Mouse (Mus musculus) G1E (cell line): Measurements from ENCODE around the gene Plch2. TPM values are rescaled to one million over a fixed set of nuclear protein-coding genes. Genes with fewer than 3 reads are reported as not detected.
A peak's percentile ranks its signal among the peaks of the same experiment; 100 is the strongest.

Experiments used
- ATAC-seq: 2 replicates; pipeline ENCODE4 v1.8.0; 2016; ENCODE audit warnings: mild to moderate bottlenecking; ENCODE audit not compliant: insufficient number of reproducible peaks, poor library complexity, low FRiP score, severe bottlenecking; ENCODE audit errors: extremely low read depth
- DNase-seq: peaks from one replicate; pipeline ENCODE4 v3.0.0; 2012; ENCODE audit warnings: low spot score
- H3K27me3 ChIP-seq: 2 replicates; pipeline ENCODE4 v1.6.1; 2012; ENCODE audit warnings: mild to moderate bottlenecking, low read length, inconsistent platforms; ENCODE audit not compliant: insufficient read depth
- H3K36me3 ChIP-seq: replicated peaks from 2 replicates; pipeline ENCODE3; 2012; ENCODE audit warnings: mild to moderate bottlenecking, inconsistent platforms
- H3K4me1 ChIP-seq: 2 replicates; pipeline ENCODE4 v1.6.1; 2012; ENCODE audit warnings: low read depth, low read length, inconsistent platforms, mixed read lengths; ENCODE audit not compliant: insufficient read depth
- H3K4me3 ChIP-seq: 2 replicates; pipeline ENCODE4 v1.5.1; 2012; ENCODE audit warnings: low read depth, mild to moderate bottlenecking, inconsistent platforms, low read length, moderate library complexity, mixed read lengths
- H3K9me3 ChIP-seq: replicated peaks from 2 replicates; pipeline ENCODE4 v1.6.1; 2012; ENCODE audit warnings: inconsistent platforms
- CTCF ChIP-seq: IDR thresholded peaks from 2 replicates; pipeline ENCODE4 v1.5.1; 2012; ENCODE audit warnings: low read depth, low read length, inconsistent platforms, mixed read lengths
- GATA1 ChIP-seq: IDR thresholded peaks from 2 replicates; pipeline ENCODE4 v1.6.1; 2012; ENCODE audit warnings: borderline replicate concordance, low read length, inconsistent platforms, mixed read lengths
- GATA2 ChIP-seq: IDR thresholded peaks from 2 replicates; pipeline ENCODE4 v1.6.1; 2012; ENCODE audit warnings: low read depth, low read length, inconsistent platforms, borderline replicate concordance
- POLR2AphosphoS5 ChIP-seq: IDR thresholded peaks from 2 replicates; pipeline ENCODE4 v1.6.1; 2012; ENCODE audit warnings: low read depth, low read length, inconsistent platforms; ENCODE audit not compliant: insufficient replicate concordance
- TAL1 ChIP-seq: conservative IDR thresholded peaks from 2 replicates; pipeline ENCODE4 v1.6.1; 2012; ENCODE audit warnings: low read depth, low read length, inconsistent platforms, mixed read lengths
- polyA plus RNA-seq: library from polyadenylated mRNA; stranded (reverse); fragments of >175 nt; gene quantifications from 2 replicates; pipeline ENCODE4 v1.2.3, GENCODE M21; 2012
- total RNA-seq, 2 experiments: library from RNA; stranded (forward) in 1 of 2; stranded (reverse) in 1 of 2; fragments of 200-1000 nt in 1 of 2; fragments of >200 nt in 1 of 2; fragmentation: Nextera tagmentation in 1 of 2; gene quantifications; 2 replicates each; pipeline ENCODE4 v1.2.3; 2014 to 2017

The Plch2 gene
- total and polyA plus RNA-seq, 3 experiments, result 0.22 to 1.5 (median 0.61) TPM

- DNase-seq (no peak), ATAC-seq (no peak)
- Histone ChIP-seq H3K4me1 (peaks cover 55% of the 10 kb centered on the region), H3K9me3 (no peaks in the 10 kb centered on the region), H3K4me3 (no peak overlapping the region), H3K36me3 (peaks cover 100% of the 10 kb centered on the region), H3K27me3 (no peaks in the 10 kb centered on the region; the same call in 1 of the 2 replicates)
- no peak for TF ChIP-seq TAL1
- no peak for TF ChIP-seq CTCF
- no peak for TF ChIP-seq GATA1
- TF ChIP-seq POLR2AphosphoS5, result no peak
- no peak for TF ChIP-seq GATA2
Measured at GRCm38 (mm10) chr4:154974163-154974611, 82.4 kb downstream of the Plch2 start.

GRCm38 (mm10) chr4:154972546-154972945 lies 84.0 kb downstream of the Plch2 start:
- no peaks in the 10 kb centered on the region for H3K9me3 ChIP-seq
- H3K36me3 ChIP-seq, result peaks cover 99% of the 10 kb centered on the region
- no peak overlapping the region for H3K4me3 ChIP-seq
- TF ChIP-seq CTCF (no peak), GATA1 (no peak), POLR2AphosphoS5 (no peak), TAL1 (no peak), GATA2 (no peak)
- ATAC-seq, result no peak
- peaks cover 52% of the 10 kb centered on the region for H3K4me1 ChIP-seq
- no peaks in the 10 kb centered on the region; the same call in 1 of the 2 replicates for H3K27me3 ChIP-seq
- DNase-seq, result no peak

- DNase-seq (no peak), ATAC-seq (no peak)
- Histone ChIP-seq H3K36me3 (peaks cover 69% of the 10 kb centered on the region), H3K27me3 (no peaks in the 10 kb centered on the region), H3K4me3 (peak overlapping the region; percentile 46; the same call in 1 of the 2 replicates), H3K9me3 (no peaks in the 10 kb centered on the region), H3K4me1 (peaks cover 62% of the 10 kb centered on the region)
- TF ChIP-seq CTCF (0 out of 2 replicates have a peak, but pooled peaks have one; percentile 5), GATA1 (no peak), TAL1 (no peak)
Measured at GRCm38 (mm10) chr4:154967173-154967572, 89.4 kb downstream of the Plch2 start.

- Histone ChIP-seq H3K4me1 (peaks cover 60% of the 10 kb centered on the region), H3K4me3 (peak overlapping the region; percentile 94; the same call in 1 of the 2 replicates), H3K27me3 (peaks cover 9% of the 10 kb centered on the region; the same call in 1 of the 2 replicates), H3K36me3 (peaks cover 56% of the 10 kb centered on the region), H3K9me3 (peaks cover 12% of the 10 kb centered on the region)
- no peak for TF ChIP-seq GATA2
- TF ChIP-seq TAL1, result no peak
- no peak for TF ChIP-seq GATA1
- no peak for TF ChIP-seq CTCF
- TF ChIP-seq POLR2AphosphoS5, result no peak
- DNase-seq (no peak), ATAC-seq (no peak)
Measured at GRCm38 (mm10) chr4:154965856-154966255, 90.7 kb downstream of the Plch2 start.

GRCm38 (mm10) chr4:154964581-154965235 lies 91.9 kb downstream of the Plch2 start:
- DNase-seq, result peak; percentile 82
- TF ChIP-seq CTCF, result no peak
- TF ChIP-seq GATA2, result no peak
- no peak for TF ChIP-seq POLR2AphosphoS5
- TF ChIP-seq GATA1, result no peak
- TF ChIP-seq TAL1, result 0 out of 2 replicates have a peak, but pooled peaks have one; percentile 28

GRCm38 (mm10) chr4:154963901-154964580 lies 92.5 kb downstream of the Plch2 start, which contains the start of gene Pank4:
TSS of gene Pank4 (plus strand) at chr4:154964123.
- Histone ChIP-seq H3K27me3 (peaks cover 24% of the 10 kb centered on the region), H3K36me3 (peaks cover 37% of the 10 kb centered on the region), H3K9me3 (peaks cover 23% of the 10 kb centered on the region), H3K4me1 (peaks cover 56% of the 10 kb centered on the region), H3K4me3 (peak within 1 kb of the TSS; percentile 94)
- ATAC-seq, result peak; percentile 74
- peak; percentile 93 for DNase-seq
- TF ChIP-seq POLR2AphosphoS5 (no peak), GATA1 (no peak), GATA2 (no peak), CTCF (no peak), TAL1 (no peak)

More at GRCm38 (mm10) chr4:154964581-154965235, 91.9 kb downstream of the Plch2 start:
- peaks cover 18% of the 10 kb centered on the region; the same call in 1 of the 2 replicates for H3K27me3 ChIP-seq
- H3K36me3 ChIP-seq, result peaks cover 44% of the 10 kb centered on the region
- peak overlapping the region; percentile 94 for H3K4me3 ChIP-seq
- peak; percentile 71 for ATAC-seq
- H3K9me3 ChIP-seq, result peaks cover 23% of the 10 kb centered on the region
- H3K4me1 ChIP-seq, result peaks cover 53% of the 10 kb centered on the region
